Mouse (Mus musculus) embryonic stem cell, embryonic (primary cell): ENCODE data around the gene Il13ra2.
"Not testable (repeated sequence)": the region's sequence is repeated elsewhere in the genome, so short reads cannot be mapped to it uniquely, and the experiment has no call there.

ENCODE experiments used
- CTCF ChIA-PET, 4 experiments: fragments of 300-600 bp in 2 of 4; fragments of 350-600 bp in 2 of 4; sonication (Branson Sonifier 250); formaldehyde crosslinking; loops; one replicate each; lab custom pipeline; 2022; ENCODE audit warnings: inconsistent platforms in 2 of 4; lab: Charles Lee
- POLR2A ChIA-PET, 4 experiments: fragments of 300-600 bp in 2 of 4; fragments of 350-600 bp in 2 of 4; sonication (Branson Sonifier 250); formaldehyde crosslinking; loops; one replicate each; lab custom pipeline; 2022; ENCODE audit warnings: antibody characterized with exemption in 4 of 4, inconsistent platforms in 1 of 4; lab: Charles Lee

Il13ra2 gene

GRCm38 (mm10) chrX:147429129-147429528 is at the start of gene Il13ra2:
Gene Il13ra2 (minus strand): TSS chrX:147429192.
- CTCF ChIA-PET = no interaction called here
- POLR2A ChIA-PET = no interaction called here

GRCm38 (mm10) chrX:147453610-147454009 is 24.6 kb upstream of the Il13ra2 start, which contains the start of gene Vmn1r239-ps:
Gene Vmn1r239-ps (minus strand): TSS chrX:147453710.
- POLR2A ChIA-PET, CTCF ChIA-PET: not testable (repeated sequence)

- ChIA-PET POLR2A (no interaction called here), CTCF (no interaction called here)
Observed at GRCm38 (mm10) chrX:147443386-147443785, 14.4 kb upstream of the Il13ra2 start.

GRCm38 (mm10) chrX:147435400-147435799 is 6.4 kb upstream of the Il13ra2 start:
- POLR2A ChIA-PET = no interaction called here

GRCm38 (mm10) chrX:147429753-147430152 is 761 bp upstream of the Il13ra2 start:
- POLR2A ChIA-PET = no interaction called here
- CTCF ChIA-PET = no interaction called here

More at GRCm38 (mm10) chrX:147435400-147435799, 6.4 kb upstream of the Il13ra2 start:
- CTCF ChIA-PET = no interaction called here

- ChIA-PET POLR2A (no interaction called here), CTCF (no interaction called here)
Observed at GRCm38 (mm10) chrX:147393446-147393845, 35.5 kb downstream of the Il13ra2 start.

GRCm38 (mm10) chrX:147349167-147349566 is 79.8 kb downstream of the Il13ra2 start:
- POLR2A ChIA-PET = no interaction called here
- CTCF ChIA-PET = no interaction called here
